Mouse (Mus musculus): ENCODE measurements around the gene Zfp961. TPM values are rescaled to one million over a fixed set of nuclear protein-coding genes. Genes with fewer than 3 reads are reported as not detected.

Zfp961 gene
- 23.2 TPM for polyA plus RNA-seq (2017; shearing (Covaris generic))

DNA sequence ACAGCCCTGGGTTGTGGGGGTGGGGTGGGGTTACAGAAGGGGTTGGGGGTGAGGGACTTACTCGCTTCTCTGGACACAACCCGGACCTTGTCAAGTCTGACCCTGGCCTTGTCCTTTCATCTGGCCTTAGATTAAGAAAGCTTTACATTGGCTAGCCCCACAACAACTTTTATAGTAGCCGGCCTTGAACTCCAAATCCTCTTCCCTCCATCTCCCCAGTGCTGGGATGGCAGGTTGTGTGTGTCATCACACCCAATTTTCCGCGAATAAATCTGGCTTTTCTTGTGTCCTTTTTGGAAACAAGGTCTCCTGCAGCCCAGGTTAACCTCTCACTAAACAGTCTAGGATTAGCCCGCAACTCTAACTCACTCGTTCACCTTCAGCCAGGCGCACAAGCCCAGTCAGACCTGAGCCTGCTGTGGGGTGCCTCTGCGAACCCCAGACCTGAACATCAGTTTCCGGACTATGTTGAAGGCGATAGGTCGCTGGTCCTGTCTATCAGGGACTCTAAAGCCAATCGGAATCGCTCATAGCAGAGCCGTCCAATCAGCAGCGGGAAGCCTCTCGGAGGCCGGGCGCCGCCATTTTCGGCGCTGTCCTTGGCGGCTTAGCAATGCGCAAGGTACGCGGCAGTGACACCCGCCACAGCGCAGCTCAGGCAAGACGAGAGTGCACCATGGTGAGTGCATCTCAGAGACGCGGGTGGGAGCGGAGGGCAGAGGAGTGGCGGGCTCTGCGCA lies at the start of gene Zfp961:
Gene Zfp961 (plus strand): TSS at position 557 of the 740 bp plus-strand sequence.

DNA sequence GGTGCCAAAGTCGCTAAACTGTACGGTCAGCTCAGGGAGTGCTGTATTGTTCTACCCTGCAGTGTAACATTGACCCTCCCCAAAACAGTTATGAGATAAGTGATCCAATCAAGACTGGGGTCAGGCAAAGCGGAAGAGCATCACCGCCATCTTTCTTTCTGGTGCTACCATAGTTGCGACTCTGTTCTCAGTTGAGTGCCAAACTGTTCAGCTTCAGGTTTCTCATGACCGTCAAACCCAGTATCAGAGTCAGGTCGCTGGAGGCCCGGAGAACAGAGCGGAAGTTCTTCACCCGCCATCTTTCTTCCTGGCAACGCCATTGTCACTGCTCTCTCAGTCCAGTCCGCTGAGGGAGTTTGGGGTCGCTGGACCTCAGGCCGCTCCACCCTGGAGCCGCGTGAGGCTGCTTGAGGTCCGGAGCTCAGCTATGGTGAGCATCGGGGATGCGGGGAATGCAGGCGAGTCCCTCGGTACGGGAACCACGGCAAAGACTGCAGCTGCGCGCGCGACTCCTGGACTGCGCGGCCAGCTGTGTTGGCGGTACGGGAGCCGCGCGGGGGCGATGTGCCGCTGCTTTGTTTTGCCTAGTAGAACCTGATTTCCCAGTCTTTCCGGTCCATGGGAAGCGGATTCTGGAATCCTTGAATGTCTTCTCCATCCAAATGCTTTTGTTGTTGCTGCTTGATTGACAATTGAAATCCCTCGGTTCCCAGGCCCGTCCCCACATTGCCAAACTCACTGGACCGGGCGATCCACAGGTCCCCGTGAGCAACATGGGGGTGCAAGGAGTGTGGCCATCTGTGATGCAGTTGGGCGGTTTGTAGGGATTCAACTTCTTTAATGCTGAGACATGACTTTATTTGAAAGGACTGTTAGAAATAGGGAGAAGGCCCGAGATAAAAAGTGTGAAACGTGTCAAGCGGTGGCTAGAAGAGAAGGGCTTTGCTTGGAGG lies 42.3 kb upstream of the Zfp961 start, which contains the start of the genes Zfp882 and Zfp617:
Gene Zfp882 (plus strand): TSS at position 300 of the 953 bp plus-strand sequence.
Gene Zfp617 (plus strand): TSS at position 327 of the 953 bp plus-strand sequence.

DNA sequence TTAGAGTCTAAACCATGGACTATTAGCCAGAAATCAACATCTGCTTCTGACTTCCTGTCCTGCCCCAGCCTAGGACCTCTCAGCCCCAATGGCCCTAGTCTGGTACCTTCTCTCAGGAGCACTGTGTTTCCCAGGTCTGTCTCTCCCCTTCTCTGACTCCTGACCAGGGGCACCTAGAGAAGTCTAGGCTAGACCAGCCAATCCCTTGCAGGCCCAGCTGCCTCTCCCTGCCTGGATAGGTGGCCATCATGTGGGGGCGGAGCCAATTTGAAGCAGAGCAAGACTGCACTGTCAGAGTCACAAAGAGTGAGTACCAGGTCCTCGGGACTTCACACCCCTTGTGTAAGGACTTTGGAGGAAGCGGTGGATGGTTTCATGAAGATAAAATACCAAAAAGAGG lies 58.6 kb downstream of the Zfp961 start, which contains the start of gene Cyp4f18:
Gene Cyp4f18 (minus strand): TSS at position 154 of the 400 bp plus-strand sequence.

DNA sequence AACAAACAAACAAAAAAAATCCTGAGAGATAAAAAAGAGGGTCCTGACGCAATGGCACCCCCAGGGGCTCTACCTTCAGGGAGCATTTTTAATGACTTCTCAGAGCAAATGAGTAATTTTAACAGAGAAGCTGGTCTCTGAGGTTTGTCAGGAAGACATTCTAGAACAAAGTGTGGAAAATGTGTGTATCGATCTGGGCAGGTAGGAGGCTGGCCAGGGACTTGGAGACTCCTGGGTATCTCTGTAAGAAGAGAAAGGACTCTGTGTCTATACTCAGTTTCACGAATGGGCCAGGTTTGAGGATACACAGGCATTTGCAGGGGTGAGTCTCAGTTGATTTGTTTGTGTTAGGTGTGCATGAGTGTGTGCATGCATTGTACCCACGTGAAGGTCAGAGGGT lies 90.1 kb downstream of the Zfp961 start, which contains the start of gene Olfr372:
Gene Olfr372 (plus strand): TSS at position 301 of the 400 bp plus-strand sequence.

Other genes with a start within 250 kb of the Zfp961 start
- gene B3gnt3, start 249.2 kb upstream of the Zfp961 start, polyA plus RNA-seq (2017; shearing (Covaris generic)) = 6.1 TPM
- 249 TPM for gene Fcho1, start 225.3 kb upstream of the Zfp961 start, polyA plus RNA-seq (2017; shearing (Covaris generic))
- gene Zfp709, start 69.0 kb upstream of the Zfp961 start, polyA plus RNA-seq (2017; shearing (Covaris generic)) = 11.2 TPM
- 7.3 TPM for gene Zfp882, start 42.4 kb upstream of the Zfp961 start, polyA plus RNA-seq (2017; shearing (Covaris generic))
- 17.5 TPM for gene Zfp617, start 42.4 kb upstream of the Zfp961 start, polyA plus RNA-seq (2017; shearing (Covaris generic))
- gene Cyp4f18, start 58.6 kb downstream of the Zfp961 start, polyA plus RNA-seq (2017; shearing (Covaris generic)) = 0.65 TPM
- gene Olfr372, start 90.2 kb downstream of the Zfp961 start, polyA plus RNA-seq (2017; shearing (Covaris generic)) = not detected
- gene Olfr373, start 132.1 kb downstream of the Zfp961 start, polyA plus RNA-seq (2017; shearing (Covaris generic)) = 0.23 TPM
- 0.11 TPM for gene Olfr374, start 156.0 kb downstream of the Zfp961 start, polyA plus RNA-seq (2017; shearing (Covaris generic))
- gene Tpm4, start 183.9 kb downstream of the Zfp961 start, polyA plus RNA-seq (2017; shearing (Covaris generic)) = 288 TPM
- 174 TPM for gene Rab8a, start 210.2 kb downstream of the Zfp961 start, polyA plus RNA-seq (2017; shearing (Covaris generic))
- gene Hsh2d, start 238.6 kb downstream of the Zfp961 start, polyA plus RNA-seq (2017; shearing (Covaris generic)) = 36.2 TPM

All from CD4-positive, CD25-positive, alpha-beta regulatory T cell (primary cell).